Mouse (Mus musculus) bone marrow, adult 2 months (tissue): ENCODE data around the gene Gm9. TPM values are rescaled to one million over a fixed set of nuclear protein-coding genes. Genes with fewer than 3 reads are reported as not detected.
"Not testable (repeated sequence)": the region's sequence is repeated elsewhere in the genome, so short reads cannot be mapped to it uniquely, and the experiment has no call there.

Experiments used
- H3K27ac ChIP-seq: fragments of 200-500 bp; 2 replicates; pipeline ENCODE4 v1.5.1; 2012; ENCODE audit warnings: low read depth, mild to moderate bottlenecking, control low read depth, inconsistent platforms, low read length; ENCODE audit not compliant: control insufficient read depth, poor library complexity, insufficient read depth
- H3K4me1 ChIP-seq: fragments of 200-500 bp; 2 replicates; pipeline ENCODE4 v1.6.1; 2011; ENCODE audit warnings: low read length; ENCODE audit not compliant: control insufficient read depth, insufficient read depth
- H3K4me3 ChIP-seq: fragments of 200-500 bp; replicated peaks from 2 replicates; pipeline ENCODE3; 2011; ENCODE audit warnings: mild to moderate bottlenecking, low read depth, low read length, control low read depth; ENCODE audit not compliant: control insufficient read depth
- CTCF ChIP-seq: fragments of 200-500 bp; IDR thresholded peaks from 2 replicates; pipeline ENCODE4 v1.5.1; 2011; ENCODE audit warnings: low read length, control low read depth; ENCODE audit not compliant: control insufficient read depth, insufficient read depth
- POLR2A ChIP-seq: fragments of 200-500 bp; IDR thresholded peaks from 2 replicates; pipeline ENCODE4 v1.6.1; 2011; ENCODE audit warnings: low read depth, mild to moderate bottlenecking, control low read depth, low read length, borderline replicate concordance; ENCODE audit not compliant: control insufficient read depth
- WGBS: fragments of 180-500 bp; shearing (Covaris S2); methylation state at CpG from one replicate; pipeline ENCODE4 v1.1.7; 2018; 5-methylcytosine and 5-hydroxymethylcytosine counted together
- polyA plus RNA-seq: library from polyadenylated mRNA; stranded (reverse); fragments of >200 nt; gene quantifications from 2 replicates; pipeline ENCODE4 v1.2.4, GENCODE M21; 2011; ENCODE audit warnings: low replicate concordance; ENCODE audit not compliant: missing spikeins, insufficient read depth, insufficient read length

Gm9 gene
- polyA plus RNA-seq: not detected in 2 replicates

GRCm38 (mm10) chrX:37210941-37211340 lies at the start of gene Gm9:
Gene Gm9 (minus strand): TSS chrX:37211041.
- no peak within 1 kb of the TSS for H3K27ac ChIP-seq
- no peaks in the 10 kb centered on the region; the same call in 1 of the 2 replicates for H3K4me1 ChIP-seq
- WGBS: 82% methylated on average over 10 of the region's 10 CpGs
- H3K4me3 ChIP-seq: no peak within 1 kb of the TSS
- TF ChIP-seq POLR2A (no peak), CTCF (no peak)

- not testable (repeated sequence) for H3K4me3 ChIP-seq, H3K4me1 ChIP-seq, H3K27ac ChIP-seq
- WGBS: 88% methylated on average over 1 of the region's 3 CpGs
Observed at GRCm38 (mm10) chrX:37249619-37250018, 38.8 kb upstream of the Gm9 start, which contains the start of gene Rhox3a. Gene Rhox3a (plus strand): TSS chrX:37249919.

GRCm38 (mm10) chrX:37244676-37245075 lies 33.8 kb upstream of the Gm9 start, which contains the start of gene Rhox2a:
Gene Rhox2a (plus strand): TSS chrX:37244976.
- not testable (repeated sequence) for H3K27ac ChIP-seq, H3K4me1 ChIP-seq, H3K4me3 ChIP-seq
- 100% methylated on average over 1 of the region's 9 CpGs for WGBS

GRCm38 (mm10) chrX:37222158-37222557 lies 11.3 kb upstream of the Gm9 start, which contains the start of gene Rhox1:
Gene Rhox1 (minus strand): TSS chrX:37222258.
- not testable (repeated sequence) for H3K4me1 ChIP-seq, H3K4me3 ChIP-seq, H3K27ac ChIP-seq
- WGBS: 83% methylated on average over 1 of the region's 1 CpGs

- WGBS: 66% methylated on average over 8 of the region's 8 CpGs
- Histone ChIP-seq H3K27ac (no peak overlapping the region), H3K4me3 (no peak overlapping the region), H3K4me1 (no peaks in the 10 kb centered on the region)
- no peak for TF ChIP-seq CTCF
- TF ChIP-seq POLR2A: no peak
Observed at GRCm38 (mm10) chrX:37198676-37199075, 12.2 kb downstream of the Gm9 start.

- no peak for TF ChIP-seq CTCF
- no peak for TF ChIP-seq POLR2A
- Histone ChIP-seq H3K4me1 (no peaks in the 10 kb centered on the region; the same call in 1 of the 2 replicates), H3K27ac (0 out of 2 replicates have a peak overlapping the region, but pooled peaks have one; percentile 53), H3K4me3 (peak overlapping the region; percentile 98)
- 18% methylated on average over 28 of the region's 28 CpGs for WGBS
Observed at GRCm38 (mm10) chrX:37191744-37192379, 19.0 kb downstream of the Gm9 start.

GRCm38 (mm10) chrX:37191105-37191743 lies 19.6 kb downstream of the Gm9 start, which contains the start of the genes Ndufa1 and Rnf113a1:
Gene Ndufa1 (minus strand): TSS chrX:37191163.
Gene Rnf113a1 (plus strand): TSS chrX:37191245.
- Histone ChIP-seq H3K4me3 (peak within 1 kb of the TSS; percentile 98), H3K27ac (peak within 1 kb of the TSS; percentile 53; the same call in 1 of the 2 replicates), H3K4me1 (no peaks in the 10 kb centered on the region; the same call in 1 of the 2 replicates)
- TF ChIP-seq CTCF (no peak), POLR2A (peak; percentile 54; the same call in 1 of the 2 replicates)
- WGBS: 13% methylated on average over 63 of the region's 63 CpGs

- H3K27ac ChIP-seq: no peak overlapping the region
- H3K4me3 ChIP-seq: peak overlapping the region; percentile 98
- H3K4me1 ChIP-seq: no peaks in the 10 kb centered on the region; the same call in 1 of the 2 replicates
- WGBS: 18% methylated on average over 20 of the region's 20 CpGs
- TF ChIP-seq POLR2A (no peak), CTCF (no peak)
Observed at GRCm38 (mm10) chrX:37190755-37191104, 20.1 kb downstream of the Gm9 start.

- H3K4me3 ChIP-seq, H3K4me1 ChIP-seq, H3K27ac ChIP-seq: not testable (repeated sequence)
- WGBS: 61% methylated on average over 5 of the region's 8 CpGs
Observed at GRCm38 (mm10) chrX:37184401-37184800, 26.4 kb downstream of the Gm9 start.
